Mouse (Mus musculus) hindbrain, embryonic 10.5 days (tissue): Measurements from ENCODE around the gene 2300003K06Rik. TPM values are rescaled to one million over a fixed set of nuclear protein-coding genes. Genes with fewer than 3 reads are reported as not detected.
"Not testable (repeated sequence)": the region's sequence is repeated elsewhere in the genome, so short reads cannot be mapped to it uniquely, and the experiment has no call there.

Experiments used
- DNase-seq: peaks from one replicate; pipeline ENCODE4 v3.0.0-alpha.2; 2017; ENCODE audit warnings: low spot score
- H3K27ac ChIP-seq: fragments of 300-500 bp; sonication (generic); 2 replicates; pipeline ENCODE4 v1.5.1; 2016; ENCODE audit warnings: mild to moderate bottlenecking, moderate library complexity
- H3K27me3 ChIP-seq: fragments of 300-500 bp; sonication (generic); 2 replicates; pipeline ENCODE4 v1.6.1; 2016; ENCODE audit warnings: mild to moderate bottlenecking; ENCODE audit not compliant: poor library complexity, insufficient read depth, severe bottlenecking
- H3K36me3 ChIP-seq: fragments of 300-500 bp; sonication (generic); 2 replicates; pipeline ENCODE4 v1.6.1; 2016; ENCODE audit warnings: mild to moderate bottlenecking, moderate library complexity
- H3K4me1 ChIP-seq: fragments of 300-500 bp; sonication (generic); replicated peaks from 2 replicates; pipeline ENCODE4 v1.6.1; 2016; ENCODE audit warnings: mild to moderate bottlenecking
- H3K4me3 ChIP-seq: fragments of 300-500 bp; sonication (generic); 2 replicates; pipeline ENCODE4 v1.5.1; 2016; ENCODE audit warnings: mild to moderate bottlenecking, moderate library complexity
- H3K9me3 ChIP-seq: fragments of 300-500 bp; sonication (generic); 2 replicates; pipeline ENCODE4 v1.6.1; 2016; ENCODE audit warnings: mild to moderate bottlenecking, moderate library complexity
- WGBS: fragments of 180-500 bp; shearing (Covaris S2); methylation state at CpG from one replicate; pipeline ENCODE4 v1.1.7; 2016; 5-methylcytosine and 5-hydroxymethylcytosine counted together
- polyA plus RNA-seq: library from polyadenylated mRNA; unstranded; fragments of >200 nt; fragmentation: Nextera tagmentation; extraction: Ambion mirVana; gene quantifications from 2 replicates; pipeline ENCODE4 v1.2.1, GENCODE M21; 2016

Gene 2300003K06Rik
- not detected in 2 replicates for polyA plus RNA-seq

DNA sequence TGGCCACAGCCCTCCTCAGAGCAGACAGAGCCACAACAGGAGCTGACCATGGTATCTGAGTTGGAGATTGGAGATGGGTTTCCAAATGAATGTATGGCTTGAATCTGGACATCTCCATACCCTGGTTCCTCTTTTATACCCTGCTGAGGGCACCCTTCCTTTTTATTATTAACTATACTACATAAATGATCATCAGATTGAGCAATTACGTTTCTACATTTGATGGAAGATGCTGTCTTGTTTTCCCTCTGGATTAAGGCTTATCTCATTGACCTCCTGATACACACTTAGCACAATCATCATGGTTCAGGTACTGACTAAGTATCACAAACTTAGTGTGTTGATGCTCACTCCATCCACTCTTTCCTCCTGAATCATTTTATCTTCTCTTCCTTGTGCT is at the start of gene 2300003K06Rik:
Gene 2300003K06Rik, minus strand, starts transcription at position 101 of the 400 bp plus-strand sequence.
- Histone ChIP-seq H3K4me1 (no peaks in the 10 kb centered on the region), H3K27me3 (no peaks in the 10 kb centered on the region), H3K36me3 (no peaks in the 10 kb centered on the region), H3K4me3 (no peak within 1 kb of the TSS), H3K9me3 (no peaks in the 10 kb centered on the region), H3K27ac (no peak within 1 kb of the TSS)
- DNase-seq = no peak
- 88% methylated on average over 1 of the region's 1 CpGs for WGBS

DNA sequence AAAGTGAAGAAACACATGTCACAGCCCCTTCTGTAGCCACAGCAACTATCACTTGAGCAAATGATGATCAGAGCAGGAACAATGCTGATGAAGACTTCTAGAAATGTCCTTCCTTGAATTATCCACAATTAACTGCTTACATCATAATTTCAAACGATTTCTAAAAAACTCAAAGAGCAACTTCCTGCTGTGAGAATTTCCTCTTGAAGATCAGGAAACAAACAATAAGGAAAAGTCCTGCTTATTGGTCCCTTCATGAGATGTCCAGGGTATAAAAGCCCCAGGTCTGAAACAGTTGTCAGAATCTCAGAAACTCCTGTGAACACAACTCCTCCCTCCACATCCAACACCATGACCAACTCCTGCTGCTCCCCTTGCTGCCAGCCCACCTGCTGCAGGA is 41.0 kb upstream of the 2300003K06Rik start, which contains the start of gene Gm11567:
Gene Gm11567, plus strand, starts transcription at position 301 of the 400 bp plus-strand sequence.
- H3K27ac ChIP-seq, H3K4me1 ChIP-seq, H3K27me3 ChIP-seq, H3K36me3 ChIP-seq, H3K4me3 ChIP-seq, H3K9me3 ChIP-seq, DNase-seq: not testable (repeated sequence)
- WGBS = 56% methylated on average over 1 of the region's 1 CpGs

DNA sequence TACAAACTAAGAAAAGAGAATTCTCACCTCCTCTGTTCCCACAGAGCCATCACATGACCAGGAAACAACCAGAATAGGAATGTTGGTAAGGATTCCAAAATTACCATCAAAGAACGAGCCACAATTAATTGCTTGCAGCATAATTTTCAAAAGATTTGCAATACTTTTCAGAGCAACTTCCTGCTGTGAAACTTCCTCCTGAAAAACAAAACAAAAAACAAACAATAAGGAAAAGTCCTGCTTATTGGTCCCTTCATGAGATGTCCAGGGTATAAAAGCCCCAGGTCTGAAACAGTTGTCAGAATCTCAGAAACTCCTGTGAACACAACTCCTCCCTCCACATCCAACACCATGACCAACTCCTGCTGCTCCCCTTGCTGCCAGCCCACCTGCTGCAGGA is 35.2 kb upstream of the 2300003K06Rik start, which contains the start of gene Krtap9-1:
Gene Krtap9-1, plus strand, starts transcription at position 301 of the 400 bp plus-strand sequence.
- H3K9me3 ChIP-seq, H3K4me3 ChIP-seq, DNase-seq, H3K27me3 ChIP-seq, H3K27ac ChIP-seq, H3K4me1 ChIP-seq, H3K36me3 ChIP-seq: not testable (repeated sequence)
- WGBS = 83% methylated on average over 1 of the region's 1 CpGs

DNA sequence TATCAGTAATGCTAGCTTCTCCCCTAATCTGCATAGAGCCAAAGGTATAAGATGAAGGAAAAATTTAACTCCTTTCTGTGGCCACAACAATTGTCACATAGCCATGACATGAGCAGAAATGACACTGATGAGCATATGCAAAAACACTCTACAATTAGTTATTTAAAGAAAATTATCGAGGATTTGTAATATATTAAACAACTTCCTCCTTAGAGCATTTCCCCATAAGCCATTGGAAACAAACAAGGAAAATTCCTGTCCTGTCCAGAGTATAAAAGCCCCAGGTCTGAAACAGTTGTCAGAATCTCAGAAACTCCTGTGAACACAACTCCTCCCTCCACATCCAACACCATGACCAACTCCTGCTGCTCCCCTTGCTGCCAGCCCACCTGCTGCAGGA is 26.3 kb upstream of the 2300003K06Rik start, which contains the start of gene Gm11559:
Gene Gm11559, plus strand, starts transcription at position 301 of the 400 bp plus-strand sequence.
- H3K4me3 ChIP-seq, H3K36me3 ChIP-seq, H3K27me3 ChIP-seq, DNase-seq, H3K27ac ChIP-seq, H3K9me3 ChIP-seq, H3K4me1 ChIP-seq: not testable (repeated sequence)
- WGBS = 67% methylated on average over 1 of the region's 1 CpGs

DNA sequence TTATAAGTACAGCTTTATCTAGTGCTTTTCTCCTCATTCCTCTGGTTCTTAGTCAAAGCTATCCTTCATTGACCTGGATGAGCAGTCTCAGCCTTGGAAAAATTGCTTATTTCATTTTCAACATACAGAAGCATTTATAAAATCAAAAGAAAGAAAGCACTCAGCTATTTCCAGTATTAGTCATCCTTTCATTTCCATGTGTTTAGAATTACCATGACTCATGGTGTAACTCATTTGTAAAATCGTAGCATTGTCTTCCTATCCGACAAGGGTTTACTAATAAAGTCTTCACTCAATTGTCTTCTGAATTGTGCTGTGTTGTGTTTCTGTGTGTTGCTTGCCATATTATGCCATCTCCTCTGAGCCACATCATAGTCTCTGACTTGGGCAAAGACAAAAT is 20.9 kb upstream of the 2300003K06Rik start:
- Histone ChIP-seq H3K27me3 (no peaks in the 10 kb centered on the region), H3K9me3 (no peaks in the 10 kb centered on the region), H3K4me3 (no peak overlapping the region), H3K27ac (no peak overlapping the region), H3K4me1 (no peaks in the 10 kb centered on the region), H3K36me3 (no peaks in the 10 kb centered on the region)
- WGBS = 83% methylated on average over 2 of the region's 2 CpGs
- DNase-seq = no peak

DNA sequence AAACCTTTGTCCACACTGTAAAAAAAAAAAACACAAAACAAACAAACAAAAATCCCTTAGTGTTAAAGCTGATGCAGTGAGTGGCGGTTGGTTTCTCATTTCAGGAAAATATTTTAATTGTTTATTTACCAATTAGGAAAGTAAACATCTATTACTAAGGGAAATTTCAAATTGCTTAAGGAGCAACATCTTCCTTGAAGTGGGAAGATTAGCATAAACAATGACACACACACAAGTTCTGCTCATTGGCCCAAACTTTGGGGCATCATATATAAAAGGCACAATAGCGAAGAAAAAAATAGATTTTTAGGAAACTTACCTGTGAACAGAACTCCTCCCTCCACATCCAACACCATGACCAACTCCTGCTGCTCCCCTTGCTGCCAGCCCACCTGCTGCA is 19.8 kb upstream of the 2300003K06Rik start, which contains the start of gene Gm11568:
Gene Gm11568, plus strand, starts transcription at position 301 of the 400 bp plus-strand sequence.
- Histone ChIP-seq H3K4me3 (no peak within 1 kb of the TSS), H3K27me3 (no peaks in the 10 kb centered on the region), H3K36me3 (no peaks in the 10 kb centered on the region), H3K4me1 (no peaks in the 10 kb centered on the region), H3K9me3 (no peaks in the 10 kb centered on the region), H3K27ac (no peak within 1 kb of the TSS)
- no peak for DNase-seq
- WGBS = 86% methylated on average over 2 of the region's 2 CpGs

DNA sequence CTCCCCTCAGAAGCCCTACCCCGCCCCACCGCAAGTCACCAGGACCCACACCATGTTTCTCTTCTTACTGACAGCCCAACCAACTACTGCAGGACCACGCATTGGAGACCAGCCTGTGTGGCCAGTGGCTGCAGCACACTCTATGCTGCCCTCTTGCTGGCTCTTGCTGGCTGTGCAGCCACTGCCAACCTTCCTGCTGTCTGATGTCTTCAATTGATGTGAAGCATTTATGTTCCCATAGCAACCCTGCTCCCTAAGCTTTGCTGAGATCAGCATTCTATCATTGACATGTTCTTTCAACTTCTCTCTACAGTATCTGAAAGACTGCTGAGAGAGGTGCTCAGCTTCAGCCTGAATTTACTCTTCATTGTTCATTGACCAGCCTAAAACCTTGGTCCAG is 16.3 kb upstream of the 2300003K06Rik start:
- Histone ChIP-seq H3K4me3 (no peak overlapping the region), H3K36me3 (no peaks in the 10 kb centered on the region), H3K27ac (no peak overlapping the region), H3K9me3 (0 out of 2 replicates have a peak, but pooled peaks cover 4% of the 10 kb centered on the region), H3K4me1 (no peaks in the 10 kb centered on the region), H3K27me3 (no peaks in the 10 kb centered on the region)
- peak; percentile 15 for DNase-seq
- WGBS = 63% methylated on average over 3 of the region's 3 CpGs

DNA sequence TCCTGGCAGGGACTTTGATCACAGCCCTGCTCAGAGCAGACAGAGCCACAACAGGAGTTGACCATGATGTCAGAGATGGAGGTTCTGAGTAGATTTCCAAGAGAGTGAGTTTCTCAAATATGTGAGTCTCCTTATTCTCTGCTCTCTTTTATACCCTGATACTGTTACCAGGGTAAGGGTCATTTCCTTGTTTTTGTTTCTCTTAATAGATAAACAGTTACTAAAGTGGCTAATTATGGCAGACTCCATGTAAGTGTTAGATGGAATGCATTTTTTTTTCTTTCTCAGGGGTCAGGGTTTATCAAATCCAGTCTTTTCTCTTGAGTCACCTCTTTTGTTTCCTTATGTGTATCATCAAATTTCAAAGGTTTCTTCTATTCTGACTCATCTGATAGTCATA is 13.6 kb upstream of the 2300003K06Rik start, which contains the start of gene Krtap4-16:
Gene Krtap4-16, minus strand, starts transcription at position 101 of the 400 bp plus-strand sequence.
- H3K27ac ChIP-seq = no peak within 1 kb of the TSS
- no peaks in the 10 kb centered on the region for H3K36me3 ChIP-seq
- no peak for DNase-seq
- no peak within 1 kb of the TSS for H3K4me3 ChIP-seq
- H3K4me1 ChIP-seq = no peaks in the 10 kb centered on the region
- H3K27me3 ChIP-seq = no peaks in the 10 kb centered on the region
- 0 out of 2 replicates have a peak, but pooled peaks cover 4% of the 10 kb centered on the region for H3K9me3 ChIP-seq

DNA sequence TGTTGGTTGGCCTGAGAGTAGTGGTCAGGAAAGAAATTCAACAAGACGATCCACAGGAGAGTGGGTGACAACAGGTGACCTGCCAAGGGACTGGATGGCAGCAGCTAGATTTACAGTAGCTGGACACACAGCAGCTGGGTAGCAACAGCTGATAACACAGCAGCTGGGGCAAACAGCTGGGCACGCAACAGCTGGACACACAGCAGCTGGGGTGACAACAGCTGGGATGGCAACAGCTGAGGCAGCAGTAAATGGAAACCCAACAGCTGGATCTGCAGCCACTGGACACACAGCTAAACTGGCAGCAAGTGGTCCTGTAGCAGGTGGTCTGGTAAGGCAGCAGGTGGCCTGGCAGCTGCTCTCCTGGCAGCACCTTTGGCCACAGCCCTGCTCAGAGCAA is 8.9 kb upstream of the 2300003K06Rik start:
- Histone ChIP-seq H3K9me3 (0 out of 2 replicates have a peak, but pooled peaks cover 4% of the 10 kb centered on the region), H3K27me3 (no peaks in the 10 kb centered on the region), H3K36me3 (no peaks in the 10 kb centered on the region), H3K4me3 (no peak overlapping the region), H3K27ac (no peak overlapping the region), H3K4me1 (no peaks in the 10 kb centered on the region)
- no peak for DNase-seq
- WGBS = 87% methylated on average over 2 of the region's 2 CpGs

DNA sequence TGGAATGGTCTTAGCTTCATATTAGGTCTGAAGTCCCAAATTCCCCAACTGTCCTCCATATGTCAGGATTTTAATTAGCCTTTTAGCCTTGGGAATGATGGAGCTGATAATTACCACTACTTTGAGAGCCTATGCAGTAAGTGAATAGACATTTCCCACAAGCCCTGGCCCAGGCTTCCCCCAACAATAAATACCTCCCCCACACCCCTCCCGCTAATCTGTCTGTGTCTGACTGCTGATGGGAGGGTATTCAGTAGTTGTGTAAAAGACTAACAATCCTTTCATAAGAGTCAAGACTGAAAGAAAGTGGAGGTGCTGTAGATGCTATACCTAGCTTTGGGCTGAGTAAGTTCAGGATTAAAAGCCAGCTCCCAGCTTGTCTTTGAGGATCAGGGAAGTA is 4.3 kb upstream of the 2300003K06Rik start:
- no peaks in the 10 kb centered on the region for H3K9me3 ChIP-seq

DNA sequence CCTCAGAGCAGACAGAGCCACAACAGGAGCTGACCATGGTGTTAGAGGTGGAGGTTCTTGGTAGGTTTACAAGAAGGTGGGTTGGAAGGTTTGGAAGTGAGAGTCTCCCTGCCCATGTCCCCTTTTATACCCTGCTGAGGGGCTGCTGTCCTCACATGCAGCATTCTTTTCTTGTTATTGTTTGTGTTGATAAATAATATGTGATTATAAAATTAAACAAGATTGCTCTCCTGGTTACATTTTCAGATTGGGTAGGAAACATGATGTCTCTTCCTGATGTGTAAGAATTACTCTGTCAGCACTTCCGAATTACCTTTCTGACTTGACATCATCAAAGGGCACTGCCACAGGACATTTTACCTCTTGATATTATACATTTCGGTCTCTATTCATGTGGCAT is 22.3 kb downstream of the 2300003K06Rik start, which contains the start of gene Gm11564:
Gene Gm11564, minus strand, starts transcription at position 101 of the 400 bp plus-strand sequence.
- H3K9me3 ChIP-seq, H3K27me3 ChIP-seq, H3K4me3 ChIP-seq, H3K27ac ChIP-seq, H3K36me3 ChIP-seq, DNase-seq, H3K4me1 ChIP-seq: not testable (repeated sequence)
- WGBS = 90% methylated on average over 2 of the region's 2 CpGs

More for the DNA sequence above, 4.3 kb upstream of the 2300003K06Rik start:
- no peak for DNase-seq
- WGBS = 87% methylated on average over 1 of the region's 1 CpGs
- Histone ChIP-seq H3K4me3 (no peak overlapping the region), H3K36me3 (no peaks in the 10 kb centered on the region), H3K27me3 (no peaks in the 10 kb centered on the region), H3K27ac (no peak overlapping the region), H3K4me1 (no peaks in the 10 kb centered on the region)

DNA sequence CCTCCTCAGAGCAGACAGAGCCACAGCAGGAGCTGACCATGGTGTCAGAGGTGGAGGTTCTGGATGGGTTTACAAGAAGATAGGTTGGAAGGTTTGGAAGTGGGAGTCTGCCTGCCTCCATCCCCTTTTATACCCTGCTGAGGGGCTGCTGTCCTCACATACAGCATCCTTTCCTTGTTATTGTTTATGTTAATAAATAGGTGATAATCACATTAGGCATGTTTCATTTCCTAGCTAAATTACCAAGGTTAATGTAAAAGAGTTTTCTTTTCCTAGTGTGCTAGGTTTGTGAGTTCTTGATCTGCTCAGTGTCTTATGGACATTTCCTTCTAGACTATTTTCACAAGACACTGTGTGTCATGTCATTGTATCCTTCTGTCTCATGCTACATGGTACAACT is 28.1 kb downstream of the 2300003K06Rik start, which contains the start of gene Krtap4-13:
Gene Krtap4-13, minus strand, starts transcription at position 101 of the 400 bp plus-strand sequence.
- H3K27me3 ChIP-seq, H3K27ac ChIP-seq, DNase-seq, H3K36me3 ChIP-seq, H3K4me1 ChIP-seq, H3K9me3 ChIP-seq, H3K4me3 ChIP-seq: not testable (repeated sequence)

DNA sequence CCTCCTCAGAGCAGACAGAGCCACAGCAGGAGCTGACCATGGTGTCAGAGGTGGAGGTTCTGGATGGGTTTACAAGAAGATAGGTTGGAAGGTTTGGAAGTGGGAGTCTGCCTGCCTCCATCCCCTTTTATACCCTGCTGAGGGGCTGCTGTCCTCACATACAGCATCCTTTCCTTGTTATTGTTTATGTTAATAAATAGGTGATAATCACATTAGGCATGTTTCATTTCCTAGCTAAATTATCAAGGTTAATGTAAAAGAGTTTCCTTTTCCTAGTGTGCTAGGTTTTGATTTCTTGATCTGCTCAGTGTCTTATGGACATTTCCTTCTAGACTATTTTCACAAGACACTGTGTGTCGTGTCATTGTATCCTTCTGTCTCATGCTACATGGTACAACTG is 33.5 kb downstream of the 2300003K06Rik start, which contains the start of gene Gm11554:
Gene Gm11554, minus strand, starts transcription at position 101 of the 400 bp plus-strand sequence.
- not testable (repeated sequence) for H3K4me3 ChIP-seq, H3K27me3 ChIP-seq, H3K4me1 ChIP-seq, H3K36me3 ChIP-seq, DNase-seq, H3K9me3 ChIP-seq, H3K27ac ChIP-seq
- WGBS = no CpG with 5 or more reads among the region's 1 CpGs
